Mouse (Mus musculus): Measurements from ENCODE around the gene Lhx4.

GRCm38 (mm10) chr1:155741988-155742387, 9.5 kb downstream of the Lhx4 start:
- TF ChIP-seq CTCF (IDR thresholded peaks at IDR 0.05; ENCODE audit: insufficient read depth, low read depth, low read length): no peak
- no peak for TF ChIP-seq POLR2A (IDR thresholded peaks at IDR 0.05; ENCODE audit: insufficient read depth, low read depth, low read length)

All from olfactory bulb, adult 2 months (tissue).